Mouse (Mus musculus) CH12.LX (cell line): ENCODE data around the gene Evc2.

Experiments used
- CHD2 ChIP-seq: IDR thresholded peaks from 2 replicates; pipeline ENCODE4 v1.6.1; 2011; ENCODE audit warnings: low read length, improper control_type of control experiment
- CTCF ChIP-seq, 2 experiments: IDR thresholded peaks in 1 of 2; conservative IDR thresholded peaks in 1 of 2; 2 replicates each; pipeline ENCODE4 v1.5.1; 2011 to 2012; ENCODE audit warnings: low read depth in 2 of 2, low read length in 2 of 2, improper control_type of control experiment in 1 of 2, inconsistent platforms in 1 of 2, mild to moderate bottlenecking in 1 of 2, moderate library complexity in 1 of 2
- ELF1 ChIP-seq: IDR thresholded peaks from 2 replicates; pipeline ENCODE4 v1.6.1; 2014; ENCODE audit warnings: low read depth, mild to moderate bottlenecking, inconsistent platforms, low read length, improper control_type of control experiment
- EP300 ChIP-seq: IDR thresholded peaks from 2 replicates; pipeline ENCODE4 v1.6.1; 2011; ENCODE audit warnings: low read length, improper control_type of control experiment
- JUND ChIP-seq: conservative IDR thresholded peaks from 2 replicates; pipeline ENCODE4 v1.6.1; 2011; ENCODE audit warnings: low read depth, low read length, improper control_type of control experiment
- MXI1 ChIP-seq: IDR thresholded peaks from 2 replicates; pipeline ENCODE4 v1.6.1; 2011; ENCODE audit warnings: mild to moderate bottlenecking, low read depth, low read length, improper control_type of control experiment
- PAX5 ChIP-seq: IDR thresholded peaks from 2 replicates; pipeline ENCODE4 v1.6.1; 2012; ENCODE audit warnings: low read length, inconsistent platforms, mixed read lengths
- POLR2A ChIP-seq: IDR thresholded peaks from 2 replicates; pipeline ENCODE4 v1.6.1; 2011; ENCODE audit warnings: low read depth, mild to moderate bottlenecking, improper control_type of control experiment, low read length
- POLR2AphosphoS2 ChIP-seq: IDR thresholded peaks from 2 replicates; pipeline ENCODE4 v1.6.1; 2011; ENCODE audit warnings: low read depth, low read length, improper control_type of control experiment
- RCOR1 ChIP-seq: conservative IDR thresholded peaks from 2 replicates; pipeline ENCODE4 v1.6.1; 2012; ENCODE audit warnings: low read depth, mild to moderate bottlenecking, inconsistent platforms, low read length, improper control_type of control experiment
- SMC3 ChIP-seq: IDR thresholded peaks from 2 replicates; pipeline ENCODE4 v1.6.1; 2011; ENCODE audit warnings: low read depth, low read length, improper control_type of control experiment
- ZNF384 ChIP-seq: IDR thresholded peaks from 2 replicates; pipeline ENCODE4 v1.6.1; 2012; ENCODE audit warnings: low read depth, low read length, improper control_type of control experiment, inconsistent platforms

DNA sequence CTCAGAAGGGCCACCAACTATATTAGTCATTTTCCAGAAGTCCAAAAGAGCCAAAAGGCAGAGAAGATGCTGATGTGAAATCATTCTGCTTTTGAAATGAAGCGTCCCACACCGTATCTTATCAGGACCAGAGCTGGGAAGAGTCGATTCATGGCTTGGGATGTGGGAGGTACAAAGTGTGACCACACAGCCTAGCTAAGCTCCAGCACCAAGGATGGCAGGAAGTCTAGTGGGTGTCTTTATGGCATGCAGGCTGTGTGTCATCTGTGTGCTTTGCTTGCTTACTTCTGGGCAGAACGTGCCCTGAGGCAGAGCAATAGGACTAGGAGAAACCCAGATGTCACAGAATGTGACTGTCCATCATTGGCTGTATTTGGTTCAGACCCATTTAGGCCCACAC is 17.5 kb upstream of the Evc2 start:
- TF ChIP-seq CTCF (conservative IDR thresholded peaks at IDR 0.05 in 1 of 2, IDR thresholded peaks at IDR 0.05 in 1 of 2; ENCODE audit: low read depth in 2 of 2, low read length in 2 of 2), result no peak
- TF ChIP-seq SMC3, result no peak
- no peak for TF ChIP-seq POLR2AphosphoS2
- no peak for TF ChIP-seq POLR2A
- TF ChIP-seq JUND, result no peak
- TF ChIP-seq CHD2, result no peak
- TF ChIP-seq PAX5, result no peak
- no peak for TF ChIP-seq RCOR1
- TF ChIP-seq ELF1, result no peak
- TF ChIP-seq ZNF384, result no peak
- TF ChIP-seq EP300, result no peak
- TF ChIP-seq MXI1, result no peak
